Mouse (Mus musculus) embryonic facial prominence, embryonic 12.5 days (tissue): ENCODE measurements around the gene Cdc20b. TPM values are rescaled to one million over a fixed set of nuclear protein-coding genes. Genes with fewer than 3 reads are reported as not detected.

Experiments used
- ATAC-seq: fragments of 200-750 bp; cut with Nextera tagmentation; 2 replicates; pipeline ENCODE4 v1.8.0; 2017; ENCODE audit not compliant: insufficient number of reproducible peaks, insufficient read depth, low FRiP score, low TSS enrichment
- H3K27ac ChIP-seq: fragments of 300-500 bp; sonication (generic); 2 replicates; pipeline ENCODE4 v1.5.1; 2016; ENCODE audit warnings: mild to moderate bottlenecking
- H3K27me3 ChIP-seq: fragments of 300-500 bp; sonication (generic); 2 replicates; pipeline ENCODE4 v1.6.1; 2016; ENCODE audit warnings: mild to moderate bottlenecking, moderate library complexity
- H3K36me3 ChIP-seq: fragments of 300-500 bp; sonication (generic); 2 replicates; pipeline ENCODE4 v1.6.1; 2016; ENCODE audit warnings: mild to moderate bottlenecking
- H3K4me1 ChIP-seq: fragments of 300-500 bp; sonication (generic); 2 replicates; pipeline ENCODE4 v1.6.1; 2016
- H3K4me2 ChIP-seq: fragments of 300-500 bp; sonication (generic); replicated peaks from 2 replicates; pipeline ENCODE4 v1.6.1; 2016; ENCODE audit warnings: mild to moderate bottlenecking, moderate library complexity
- H3K4me3 ChIP-seq: fragments of 300-500 bp; sonication (generic); 2 replicates; pipeline ENCODE4 v1.5.1; 2016; ENCODE audit warnings: mild to moderate bottlenecking
- H3K9ac ChIP-seq: fragments of 300-500 bp; sonication (generic); 2 replicates; pipeline ENCODE4 v1.6.1; 2016; ENCODE audit warnings: mild to moderate bottlenecking, moderate library complexity
- H3K9me3 ChIP-seq: fragments of 300-500 bp; sonication (generic); 2 replicates; pipeline ENCODE4 v1.6.1; 2016; ENCODE audit warnings: mild to moderate bottlenecking, moderate library complexity
- WGBS: fragments of 180-500 bp; shearing (Covaris S2); methylation state at CpG from one replicate; pipeline ENCODE4 v1.1.7; 2016; 5-methylcytosine and 5-hydroxymethylcytosine counted together
- polyA plus RNA-seq: library from polyadenylated mRNA; unstranded; fragments of >200 nt; fragmentation: Nextera tagmentation; extraction: Ambion mirVana; gene quantifications from 2 replicates; pipeline ENCODE4 v1.2.1, GENCODE M21; 2016

The Cdc20b gene
- polyA plus RNA-seq, 1 experiment from 2014 or later, result not detected

DNA sequence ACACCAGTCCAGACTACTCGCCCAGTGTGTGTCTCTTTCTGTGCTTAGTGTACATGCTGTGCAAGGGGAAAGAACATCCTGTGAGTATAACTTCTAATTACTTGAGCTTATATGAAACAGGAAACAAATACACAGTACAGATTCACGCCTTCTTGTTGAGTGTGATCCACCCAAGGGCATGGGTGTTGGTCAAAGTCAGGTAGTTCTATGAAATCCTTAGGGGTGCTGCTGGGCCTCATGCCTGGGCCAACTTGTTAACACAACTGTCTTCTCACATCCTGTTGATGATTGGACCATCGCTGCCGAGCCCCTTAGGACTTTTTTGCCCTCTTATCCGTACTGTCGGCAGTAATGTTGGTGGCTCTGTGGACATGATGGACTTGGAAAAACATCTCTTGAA is 26.8 kb downstream of the Cdc20b start:
- Histone ChIP-seq H3K27me3 (no peaks in the 10 kb centered on the region), H3K4me1 (no peaks in the 10 kb centered on the region), H3K36me3 (no peaks in the 10 kb centered on the region), H3K9ac (no peak overlapping the region), H3K27ac (no peak overlapping the region), H3K4me3 (no peak overlapping the region), H3K4me2 (no peak overlapping the region), H3K9me3 (no peaks in the 10 kb centered on the region)
- WGBS, result 87% methylated on average over 6 of the region's 6 CpGs
- ATAC-seq, result no peak

- Histone ChIP-seq H3K27me3 (no peaks in the 10 kb centered on the region), H3K27ac (no peak overlapping the region), H3K9ac (no peak overlapping the region), H3K36me3 (no peaks in the 10 kb centered on the region), H3K4me3 (no peak overlapping the region), H3K4me2 (no peak overlapping the region), H3K4me1 (no peaks in the 10 kb centered on the region), H3K9me3 (no peaks in the 10 kb centered on the region)
- ATAC-seq, result no peak
- WGBS, result 80% methylated on average over 9 of the region's 9 CpGs
Observed at GRCm38 (mm10) chr13:113064542-113064941, 29.6 kb downstream of the Cdc20b start.

- no peak for ATAC-seq
- H3K4me3 ChIP-seq, result no peak overlapping the region
- H3K4me2 ChIP-seq, result no peak overlapping the region
- H3K4me1 ChIP-seq, result no peaks in the 10 kb centered on the region
- no peaks in the 10 kb centered on the region for H3K36me3 ChIP-seq
- H3K9ac ChIP-seq, result no peak overlapping the region
- H3K9me3 ChIP-seq, result no peaks in the 10 kb centered on the region
- no peak overlapping the region for H3K27ac ChIP-seq
- 83% methylated on average over 9 of the region's 9 CpGs for WGBS
- H3K27me3 ChIP-seq, result no peaks in the 10 kb centered on the region
Observed at GRCm38 (mm10) chr13:113079021-113079420, 44.1 kb downstream of the Cdc20b start.

DNA sequence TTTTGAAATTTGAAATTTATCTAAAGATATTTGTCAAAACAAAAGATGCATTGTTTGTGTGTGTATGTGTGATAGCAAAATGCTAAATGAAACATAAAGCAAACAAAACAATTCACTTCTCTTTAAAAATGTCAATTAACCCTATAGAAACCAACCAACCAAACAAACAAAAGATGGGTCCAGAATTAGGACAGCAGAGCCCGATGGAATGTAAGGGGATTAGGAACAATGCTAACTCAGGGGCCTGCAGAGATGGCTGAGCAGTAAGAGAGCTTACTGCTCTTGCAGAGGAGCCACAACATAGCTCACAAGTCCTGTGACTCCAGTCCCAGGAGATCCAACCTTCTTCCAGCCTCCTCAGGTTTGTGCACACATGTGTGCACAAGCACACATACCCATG is 47.2 kb downstream of the Cdc20b start:
- Histone ChIP-seq H3K4me1 (no peaks in the 10 kb centered on the region), H3K9me3 (no peaks in the 10 kb centered on the region), H3K27ac (no peak overlapping the region), H3K36me3 (no peaks in the 10 kb centered on the region), H3K4me3 (no peak overlapping the region), H3K27me3 (no peaks in the 10 kb centered on the region), H3K9ac (no peak overlapping the region), H3K4me2 (no peak overlapping the region)
- WGBS, result 58% methylated on average over 1 of the region's 1 CpGs
- no peak for ATAC-seq

- no peaks in the 10 kb centered on the region for H3K27me3 ChIP-seq
- H3K9ac ChIP-seq, result no peak overlapping the region
- no peak for ATAC-seq
- no peaks in the 10 kb centered on the region for H3K36me3 ChIP-seq
- H3K9me3 ChIP-seq, result no peaks in the 10 kb centered on the region
- no peak overlapping the region for H3K4me3 ChIP-seq
- no peak overlapping the region for H3K4me2 ChIP-seq
- no peaks in the 10 kb centered on the region for H3K4me1 ChIP-seq
- H3K27ac ChIP-seq, result no peak overlapping the region
- 78% methylated on average over 5 of the region's 5 CpGs for WGBS
Observed at GRCm38 (mm10) chr13:113084732-113085131, 49.8 kb downstream of the Cdc20b start.

DNA sequence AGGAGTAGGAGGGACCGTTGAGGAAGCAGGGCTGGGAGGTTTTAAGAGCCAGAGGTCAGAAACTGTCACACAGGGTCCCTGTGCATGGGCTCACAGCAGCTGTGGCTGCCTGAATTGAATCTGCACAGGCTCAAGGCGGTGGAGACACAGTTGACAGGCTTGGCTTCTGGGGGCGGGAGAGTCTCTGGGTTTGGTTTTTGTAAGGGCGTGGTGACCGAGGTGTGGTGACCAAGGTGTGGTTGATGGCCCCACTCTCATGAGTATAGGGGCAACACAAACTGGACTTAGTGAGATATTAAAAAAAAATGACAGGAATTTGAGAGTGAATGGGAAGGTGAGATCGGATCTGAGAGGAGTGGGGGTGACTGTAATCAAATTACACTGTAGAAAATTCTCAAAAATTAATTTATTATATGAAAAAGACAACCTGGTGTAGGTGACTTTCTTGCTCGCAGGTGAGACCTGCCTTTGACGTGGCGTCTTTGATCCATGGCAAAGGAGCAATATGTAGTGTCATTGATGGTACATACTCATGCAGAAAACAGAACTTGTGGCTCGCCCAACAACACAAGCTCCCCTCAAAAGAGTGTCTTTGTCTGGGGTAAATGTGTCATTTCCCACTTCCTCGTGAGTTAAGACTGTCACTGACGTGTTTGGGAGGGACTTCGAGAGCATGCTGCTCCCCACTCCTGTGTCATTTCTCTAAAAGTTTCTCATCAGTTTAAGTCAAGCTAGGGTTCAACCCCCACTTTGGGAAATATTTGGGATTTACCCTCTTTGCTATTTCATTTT is 52.5 kb downstream of the Cdc20b start:
- Histone ChIP-seq H3K4me2 (no peak overlapping the region), H3K27ac (no peak overlapping the region), H3K36me3 (no peaks in the 10 kb centered on the region), H3K4me1 (no peaks in the 10 kb centered on the region), H3K9me3 (no peaks in the 10 kb centered on the region), H3K27me3 (no peaks in the 10 kb centered on the region), H3K9ac (no peak overlapping the region), H3K4me3 (no peak overlapping the region)
- ATAC-seq, result no peak
- WGBS, result 78% methylated on average over 13 of the region's 13 CpGs

DNA sequence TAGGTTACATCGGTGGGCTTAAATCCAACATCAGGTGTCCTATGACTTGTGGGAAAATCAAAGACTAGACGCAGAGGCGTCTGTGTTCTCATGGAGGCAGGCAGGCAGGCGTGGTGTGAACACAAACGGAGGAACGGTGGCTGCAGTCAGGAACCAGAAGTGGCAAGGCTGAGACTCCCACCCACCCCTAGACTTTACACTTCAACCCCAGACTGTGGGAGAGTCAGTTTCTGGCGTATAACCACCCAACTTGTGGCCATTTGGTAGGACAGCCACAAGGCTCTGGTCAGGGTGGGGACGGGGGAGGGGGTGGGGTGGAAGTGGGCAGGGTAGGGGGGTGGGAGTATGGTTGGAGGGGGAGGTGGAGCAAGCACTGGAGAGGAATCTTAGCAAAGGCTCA is 55.6 kb downstream of the Cdc20b start:
- no peaks in the 10 kb centered on the region for H3K36me3 ChIP-seq
- H3K9ac ChIP-seq, result no peak overlapping the region
- no peaks in the 10 kb centered on the region for H3K9me3 ChIP-seq
- no peaks in the 10 kb centered on the region for H3K4me1 ChIP-seq
- H3K27ac ChIP-seq, result no peak overlapping the region
- no peak overlapping the region for H3K4me2 ChIP-seq
- WGBS, result 90% methylated on average over 8 of the region's 8 CpGs
- ATAC-seq, result no peak
- H3K27me3 ChIP-seq, result no peaks in the 10 kb centered on the region
- H3K4me3 ChIP-seq, result no peak overlapping the region

DNA sequence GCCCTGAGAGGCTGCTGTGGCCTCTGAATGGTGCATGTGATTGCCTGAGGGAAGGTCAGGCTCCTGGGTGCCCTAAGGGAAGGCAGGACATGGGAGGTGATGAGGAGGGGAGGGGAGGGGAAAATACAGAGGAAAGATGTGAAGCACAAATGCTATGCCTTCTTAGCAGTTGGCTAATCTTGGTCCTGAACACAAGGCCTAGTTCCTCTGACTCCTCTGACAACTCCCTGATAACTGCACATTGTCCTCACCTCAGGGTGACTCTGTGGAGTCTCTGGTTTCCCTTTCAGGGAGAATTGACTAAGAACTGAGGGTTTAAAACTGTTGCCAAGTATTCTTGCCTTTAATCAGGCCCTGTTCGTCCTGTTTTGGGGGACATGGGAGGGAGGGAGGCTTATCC is 59.7 kb downstream of the Cdc20b start:
- no peaks in the 10 kb centered on the region for H3K9me3 ChIP-seq
- no peaks in the 10 kb centered on the region for H3K27me3 ChIP-seq
- no peak overlapping the region for H3K4me3 ChIP-seq
- H3K27ac ChIP-seq, result no peak overlapping the region
- no peak overlapping the region for H3K4me2 ChIP-seq
- H3K9ac ChIP-seq, result no peak overlapping the region
- ATAC-seq, result no peak
- H3K36me3 ChIP-seq, result no peaks in the 10 kb centered on the region
- 50% methylated on average over 1 of the region's 1 CpGs for WGBS
- no peaks in the 10 kb centered on the region for H3K4me1 ChIP-seq

DNA sequence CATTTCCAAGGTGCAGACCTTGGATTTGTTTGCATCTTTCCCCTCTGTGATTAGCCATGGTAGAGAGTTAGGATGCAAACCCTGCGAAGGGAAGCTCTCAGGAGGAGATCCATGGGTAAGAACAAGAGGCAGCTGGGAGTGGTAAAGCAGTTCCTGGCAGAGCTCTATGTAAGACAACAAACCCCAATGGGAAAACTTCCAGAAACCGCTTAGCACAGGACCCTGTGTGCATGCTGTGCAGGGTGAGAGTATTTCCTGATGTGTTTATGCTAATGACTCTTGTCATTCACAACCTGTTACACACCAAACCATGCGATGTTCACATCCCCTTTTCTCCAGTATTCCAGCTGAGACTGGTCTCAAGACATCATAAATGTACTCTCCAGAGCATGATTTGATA is 62.1 kb downstream of the Cdc20b start:
- no peaks in the 10 kb centered on the region for H3K27me3 ChIP-seq
- no peaks in the 10 kb centered on the region for H3K36me3 ChIP-seq
- 71% methylated on average over 3 of the region's 3 CpGs for WGBS
- no peak overlapping the region for H3K27ac ChIP-seq
- ATAC-seq, result no peak
- H3K4me2 ChIP-seq, result no peak overlapping the region
- no peaks in the 10 kb centered on the region for H3K9me3 ChIP-seq
- H3K9ac ChIP-seq, result no peak overlapping the region
- H3K4me3 ChIP-seq, result no peak overlapping the region
- no peaks in the 10 kb centered on the region for H3K4me1 ChIP-seq

GRCm38 (mm10) chr13:113098406-113098805 is 63.5 kb downstream of the Cdc20b start:
- H3K4me1 ChIP-seq, result no peaks in the 10 kb centered on the region
- H3K4me3 ChIP-seq, result no peak overlapping the region
- H3K4me2 ChIP-seq, result no peak overlapping the region
- H3K27me3 ChIP-seq, result no peaks in the 10 kb centered on the region
- H3K9me3 ChIP-seq, result no peaks in the 10 kb centered on the region
- 94% methylated on average over 2 of the region's 2 CpGs for WGBS
- H3K27ac ChIP-seq, result no peak overlapping the region
- H3K9ac ChIP-seq, result no peak overlapping the region
- no peak for ATAC-seq
- H3K36me3 ChIP-seq, result no peaks in the 10 kb centered on the region

DNA sequence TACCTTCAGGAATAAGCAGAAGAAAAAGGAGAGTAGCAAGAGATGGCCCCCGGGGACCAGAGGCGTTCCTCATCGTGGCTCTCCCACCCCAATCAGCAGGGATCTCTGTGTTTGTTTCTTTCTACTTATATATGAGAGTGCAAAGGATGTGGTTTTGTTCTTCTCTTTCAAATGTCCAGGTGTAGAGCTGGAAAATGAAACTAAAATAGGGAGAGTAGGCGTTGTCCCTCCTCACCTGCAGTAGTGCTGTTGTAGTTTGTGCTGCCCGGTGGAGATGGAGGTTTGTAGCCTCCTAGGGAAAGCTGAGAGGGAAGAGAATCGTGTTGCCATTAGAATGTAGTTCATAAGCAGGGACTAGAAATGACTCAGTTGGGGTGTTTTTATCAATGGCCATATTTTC is 66.0 kb downstream of the Cdc20b start, which contains the start of gene Gzma:
TSS of gene Gzma (minus strand) at position 103 of the 400 bp plus-strand sequence.
- no peak within 1 kb of the TSS for H3K9ac ChIP-seq
- no peak within 1 kb of the TSS for H3K4me3 ChIP-seq
- no peaks in the 10 kb centered on the region for H3K4me1 ChIP-seq
- H3K36me3 ChIP-seq, result no peaks in the 10 kb centered on the region
- WGBS, result 93% methylated on average over 6 of the region's 6 CpGs
- no peak within 1 kb of the TSS for H3K4me2 ChIP-seq
- no peak within 1 kb of the TSS for H3K27ac ChIP-seq
- H3K9me3 ChIP-seq, result no peaks in the 10 kb centered on the region
- no peak for ATAC-seq
- H3K27me3 ChIP-seq, result no peaks in the 10 kb centered on the region

DNA sequence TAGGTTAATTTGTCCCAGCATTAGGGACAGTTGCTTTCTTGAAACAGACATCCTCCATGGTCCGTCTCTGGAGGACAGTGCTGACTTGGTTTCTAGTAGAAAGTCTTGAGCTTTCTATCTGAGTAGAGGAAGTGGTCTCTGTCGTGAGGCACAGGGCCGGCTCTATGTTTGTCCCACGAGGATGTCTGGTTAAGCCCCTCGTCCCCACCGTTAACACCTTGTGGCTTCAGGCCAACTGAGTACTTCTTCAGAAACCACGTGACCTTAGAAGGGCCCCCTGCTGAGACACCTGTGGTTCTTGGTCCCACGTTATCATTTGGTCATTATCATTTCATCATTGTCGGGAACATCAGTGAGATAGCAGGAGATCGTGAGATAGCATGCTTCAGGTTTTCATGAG is 66.9 kb downstream of the Cdc20b start:
- Histone ChIP-seq H3K4me2 (no peak overlapping the region), H3K4me3 (no peak overlapping the region), H3K4me1 (no peaks in the 10 kb centered on the region), H3K9me3 (no peaks in the 10 kb centered on the region), H3K9ac (no peak overlapping the region), H3K27ac (no peak overlapping the region), H3K36me3 (no peaks in the 10 kb centered on the region), H3K27me3 (no peaks in the 10 kb centered on the region)
- no peak for ATAC-seq
- WGBS, result 73% methylated on average over 10 of the region's 10 CpGs
